Mouse (Mus musculus): ENCODE measurements around the gene H2-Aa. TPM values are rescaled to one million over a fixed set of nuclear protein-coding genes. Genes with fewer than 3 reads are reported as not detected.
A peak's percentile ranks its signal among the peaks of the same experiment; 100 is the strongest.
"Not testable (repeated sequence)": the region's sequence is repeated elsewhere in the genome, so short reads cannot be mapped to it uniquely, and the experiment has no call there.

Gene H2-Aa
- polyA plus RNA-seq, 1 experiment from 2014 or later: 9.0 TPM

GRCm38 (mm10) chr17:34312185-34312584 lies 24.6 kb upstream of the H2-Aa start:
- no peak overlapping the region for H3K27ac ChIP-seq (ENCODE audit: low read length)
- WGBS: 81% methylated on average over 1 of the region's 1 CpGs
- H3K4me1 ChIP-seq (replicated peaks; ENCODE audit: control insufficient read depth, insufficient read depth, low read length): no peaks in the 10 kb centered on the region; the same call in 1 of the 2 replicates
- no peaks in the 10 kb centered on the region for H3K9me3 ChIP-seq (ENCODE audit: control insufficient read depth, low read length)
- H3K4me2 ChIP-seq (ENCODE audit: low read depth, low read length): no peak overlapping the region
- peaks cover 3% of the 10 kb centered on the region for H3K27me3 ChIP-seq (ENCODE audit: control insufficient read depth, insufficient read depth, low read depth, low read length)
- no peak overlapping the region for H3K9ac ChIP-seq (ENCODE audit: low read length)
- no peak for ATAC-seq (ENCODE audit: low read depth)
- no peak overlapping the region for H3K4me3 ChIP-seq (ENCODE audit: low read length)
- H3K36me3 ChIP-seq (ENCODE audit: control insufficient read depth, insufficient read depth, low read length): no peaks in the 10 kb centered on the region

GRCm38 (mm10) chr17:34310526-34310925 lies 22.9 kb upstream of the H2-Aa start:
- H3K4me2 ChIP-seq (ENCODE audit: low read depth, low read length); H3K27me3 ChIP-seq (ENCODE audit: control insufficient read depth, insufficient read depth, low read depth, low read length); ATAC-seq (ENCODE audit: low read depth); H3K27ac ChIP-seq (ENCODE audit: low read length); H3K36me3 ChIP-seq (ENCODE audit: control insufficient read depth, insufficient read depth, low read length); H3K9me3 ChIP-seq (ENCODE audit: control insufficient read depth, low read length); H3K4me1 ChIP-seq (replicated peaks; ENCODE audit: control insufficient read depth, insufficient read depth, low read length); H3K4me3 ChIP-seq (ENCODE audit: low read length); H3K9ac ChIP-seq (ENCODE audit: low read length): not testable (repeated sequence)
- 76% methylated on average over 3 of the region's 3 CpGs for WGBS

- Histone ChIP-seq H3K36me3 (ENCODE audit: control insufficient read depth, insufficient read depth, low read length) (no peaks in the 10 kb centered on the region), H3K4me1 (replicated peaks; ENCODE audit: control insufficient read depth, insufficient read depth, low read length) (no peaks in the 10 kb centered on the region; the same call in 1 of the 2 replicates), H3K9me3 (ENCODE audit: control insufficient read depth, low read length) (no peaks in the 10 kb centered on the region), H3K4me3 (ENCODE audit: low read length) (peak overlapping the region; percentile 72), H3K27me3 (ENCODE audit: control insufficient read depth, insufficient read depth, low read depth, low read length) (peaks cover 3% of the 10 kb centered on the region), H3K4me2 (ENCODE audit: low read depth, low read length) (peak overlapping the region; percentile 70), H3K9ac (ENCODE audit: low read length) (peak overlapping the region; percentile 77), H3K27ac (ENCODE audit: low read length) (no peak overlapping the region)
- 21% methylated on average over 38 of the region's 38 CpGs for WGBS
- peak; percentile 86 for ATAC-seq (ENCODE audit: low read depth)
These were observed 22.2 kb upstream of the H2-Aa start for GRCm38 (mm10) chr17:34309683-34310385.

- ATAC-seq (ENCODE audit: low read depth): no peak
- H3K4me1 ChIP-seq (replicated peaks; ENCODE audit: control insufficient read depth, insufficient read depth, low read length): no peaks in the 10 kb centered on the region; the same call in 1 of the 2 replicates
- no peaks in the 10 kb centered on the region for H3K9me3 ChIP-seq (ENCODE audit: control insufficient read depth, low read length)
- H3K4me3 ChIP-seq (ENCODE audit: low read length): peak overlapping the region; percentile 72
- 23% methylated on average over 10 of the region's 10 CpGs for WGBS
- H3K9ac ChIP-seq (ENCODE audit: low read length): peak overlapping the region; percentile 77
- peak overlapping the region; percentile 70 for H3K4me2 ChIP-seq (ENCODE audit: low read depth, low read length)
- no peak overlapping the region for H3K27ac ChIP-seq (ENCODE audit: low read length)
- peaks cover 3% of the 10 kb centered on the region for H3K27me3 ChIP-seq (ENCODE audit: control insufficient read depth, insufficient read depth, low read depth, low read length)
- H3K36me3 ChIP-seq (ENCODE audit: control insufficient read depth, insufficient read depth, low read length): no peaks in the 10 kb centered on the region
These were observed 21.6 kb upstream of the H2-Aa start for GRCm38 (mm10) chr17:34309225-34309624.

- Histone ChIP-seq H3K9ac (ENCODE audit: low read length) (no peak overlapping the region), H3K36me3 (ENCODE audit: control insufficient read depth, insufficient read depth, low read length) (no peaks in the 10 kb centered on the region), H3K27me3 (ENCODE audit: control insufficient read depth, insufficient read depth, low read depth, low read length) (peaks cover 3% of the 10 kb centered on the region), H3K4me2 (ENCODE audit: low read depth, low read length) (no peak overlapping the region), H3K4me3 (ENCODE audit: low read length) (no peak overlapping the region), H3K4me1 (replicated peaks; ENCODE audit: control insufficient read depth, insufficient read depth, low read length) (no peaks in the 10 kb centered on the region; the same call in 1 of the 2 replicates), H3K27ac (ENCODE audit: low read length) (no peak overlapping the region), H3K9me3 (ENCODE audit: control insufficient read depth, low read length) (no peaks in the 10 kb centered on the region)
- ATAC-seq (ENCODE audit: low read depth): no peak
- WGBS: 79% methylated on average over 4 of the region's 4 CpGs
These were observed 20.5 kb upstream of the H2-Aa start for GRCm38 (mm10) chr17:34308161-34308560.

- H3K4me2 ChIP-seq (ENCODE audit: low read depth, low read length): no peak overlapping the region
- H3K4me1 ChIP-seq (replicated peaks; ENCODE audit: control insufficient read depth, insufficient read depth, low read length): no peaks in the 10 kb centered on the region; the same call in 1 of the 2 replicates
- no peak overlapping the region for H3K4me3 ChIP-seq (ENCODE audit: low read length)
- no peaks in the 10 kb centered on the region for H3K36me3 ChIP-seq (ENCODE audit: control insufficient read depth, insufficient read depth, low read length)
- ATAC-seq (ENCODE audit: low read depth): no peak
- no peak overlapping the region for H3K27ac ChIP-seq (ENCODE audit: low read length)
- no peak overlapping the region for H3K9ac ChIP-seq (ENCODE audit: low read length)
- H3K27me3 ChIP-seq (ENCODE audit: control insufficient read depth, insufficient read depth, low read depth, low read length): peaks cover 3% of the 10 kb centered on the region
- no peaks in the 10 kb centered on the region for H3K9me3 ChIP-seq (ENCODE audit: control insufficient read depth, low read length)
These were observed 19.6 kb upstream of the H2-Aa start for GRCm38 (mm10) chr17:34307216-34307615.

GRCm38 (mm10) chr17:34306407-34306806 lies 18.8 kb upstream of the H2-Aa start:
- WGBS: 86% methylated on average over 2 of the region's 2 CpGs
- H3K9me3 ChIP-seq (ENCODE audit: control insufficient read depth, low read length): no peaks in the 10 kb centered on the region

GRCm38 (mm10) chr17:34305380-34306030 lies 17.9 kb upstream of the H2-Aa start, which contains the start of gene H2-Eb1:
Gene H2-Eb1 (plus strand): TSS chr17:34305867.
- Histone ChIP-seq H3K27me3 (ENCODE audit: control insufficient read depth, insufficient read depth, low read depth, low read length) (peaks cover 3% of the 10 kb centered on the region), H3K4me1 (replicated peaks; ENCODE audit: control insufficient read depth, insufficient read depth, low read length) (no peaks in the 10 kb centered on the region; the same call in 1 of the 2 replicates), H3K4me3 (ENCODE audit: low read length) (no peak within 1 kb of the TSS), H3K9me3 (ENCODE audit: control insufficient read depth, low read length) (no peaks in the 10 kb centered on the region), H3K36me3 (ENCODE audit: control insufficient read depth, insufficient read depth, low read length) (no peaks in the 10 kb centered on the region), H3K4me2 (ENCODE audit: low read depth, low read length) (no peak within 1 kb of the TSS), H3K27ac (ENCODE audit: low read length) (no peak within 1 kb of the TSS), H3K9ac (ENCODE audit: low read length) (no peak within 1 kb of the TSS)
- ATAC-seq (ENCODE audit: low read depth): peak; percentile 79

More at GRCm38 (mm10) chr17:34306407-34306806, 18.8 kb upstream of the H2-Aa start:
- Histone ChIP-seq H3K36me3 (ENCODE audit: control insufficient read depth, insufficient read depth, low read length) (no peaks in the 10 kb centered on the region), H3K27ac (ENCODE audit: low read length) (no peak overlapping the region), H3K9ac (ENCODE audit: low read length) (no peak overlapping the region), H3K4me1 (replicated peaks; ENCODE audit: control insufficient read depth, insufficient read depth, low read length) (no peaks in the 10 kb centered on the region; the same call in 1 of the 2 replicates), H3K4me3 (ENCODE audit: low read length) (no peak overlapping the region), H3K4me2 (ENCODE audit: low read depth, low read length) (no peak overlapping the region), H3K27me3 (ENCODE audit: control insufficient read depth, insufficient read depth, low read depth, low read length) (peaks cover 3% of the 10 kb centered on the region)
- no peak for ATAC-seq (ENCODE audit: low read depth)

GRCm38 (mm10) chr17:34304751-34305150 lies 17.1 kb upstream of the H2-Aa start:
- Histone ChIP-seq H3K36me3 (ENCODE audit: control insufficient read depth, insufficient read depth, low read length) (no peaks in the 10 kb centered on the region), H3K27me3 (ENCODE audit: control insufficient read depth, insufficient read depth, low read depth, low read length) (peaks cover 3% of the 10 kb centered on the region), H3K4me1 (replicated peaks; ENCODE audit: control insufficient read depth, insufficient read depth, low read length) (no peaks in the 10 kb centered on the region; the same call in 1 of the 2 replicates), H3K9me3 (ENCODE audit: control insufficient read depth, low read length) (no peaks in the 10 kb centered on the region), H3K4me2 (ENCODE audit: low read depth, low read length) (no peak overlapping the region), H3K9ac (ENCODE audit: low read length) (no peak overlapping the region), H3K4me3 (ENCODE audit: low read length) (no peak overlapping the region), H3K27ac (ENCODE audit: low read length) (no peak overlapping the region)
- peak; percentile 61; the same call in 1 of the 2 replicates for ATAC-seq (ENCODE audit: low read depth)
- 12% methylated on average over 4 of the region's 4 CpGs for WGBS

Measured in lung, embryonic 16.5 days (tissue).